In genomic region chr7:80491086-80491485, GRCm38 (mm10) we compare ENCODE assay signal across 19 mouse cellular contexts. TPM values are rescaled to one million over a fixed set of nuclear protein-coding genes. Genes with fewer than 3 reads are reported as not detected.
DNase-seq lines count a peak whose midpoint lies in the region; ATAC-seq and TF ChIP-seq lines count a peak whose summit lies in the region.
"Had no signal": no experiment of that assay in that cellular context is flagged by ENCODE, and none has a peak within 500 bp of the region (broad histone marks: within the 10 kb centered on the region; RNA-seq: fewer than 3 reads in every experiment).

No protein-coding gene starts in this region.

- peak; percentile 35 for DNase-seq in ES-E14 (ENCODE audit: low read depth, low spot score)
- DNase-seq in ZHBTc4 (ENCODE audit: low read depth, low spot score), result peak; percentile 78
- no peak for DNase-seq in liver, embryonic 11.5 days (ENCODE audit: low spot score)
- DNase-seq in left cerebral cortex, adult 2 months (ENCODE audit: extremely low spot score in 1 of 2, low spot score in 2 of 2), result no peak
- no peak for DNase-seq in urinary bladder, adult 2 months (ENCODE audit: low spot score)
- DNase-seq in layer of hippocampus, adult 11-12 months (ENCODE audit: low spot score), result no peak
- DNase-seq: adrenal gland, postnatal 36 days; cerebellum, postnatal 10 days; heart, adult 18-20 months; left cerebral cortex, postnatal 4 days; lung, adult 18-20 months; right cerebral cortex, postnatal 4 days had no signal

- peaks cover 22% of the 10 kb centered on the region for H3K36me3 ChIP-seq in ES-E14 (ENCODE audit: control insufficient read depth, insufficient read depth, low read length, poor library complexity, severe bottlenecking)
- peaks cover 21% of the 10 kb centered on the region for H3K36me3 ChIP-seq in liver, embryonic 11.5 days (ENCODE audit: control insufficient read depth, insufficient read depth, low read length)

- intact Hi-C loops in left cerebral cortex, adult 2 months (cut with DNase I), result no loop called here

- H3K27me3 ChIP-seq in liver, embryonic 11.5 days (replicated peaks; ENCODE audit: control insufficient read depth, insufficient read depth, low read length), result no peaks in the 10 kb centered on the region
- H3K27me3 ChIP-seq: hindbrain, embryonic 12.5 days had no signal

- 43% methylated on average over 3 of the region's 3 CpGs for WGBS in liver, embryonic 11.5 days

- H3K27ac ChIP-seq in ES-E14 (ENCODE audit: insufficient read depth, low read depth, low read length, poor library complexity, severe bottlenecking), result no peak overlapping the region
- no peak overlapping the region for H3K27ac ChIP-seq in liver, embryonic 11.5 days (ENCODE audit: low read depth, low read length)
- H3K27ac ChIP-seq in left cerebral cortex, adult 2 months, result no peak overlapping the region
- H3K27ac ChIP-seq: embryonic facial prominence, embryonic 10.5 days; hindbrain, embryonic 12.5 days; midbrain, embryonic 10.5 days had no signal

- TF ChIP-seq CTCF in left cerebral cortex, adult 2 months (IDR thresholded peaks at IDR 0.05), result no peak

- ATAC-seq in liver, embryonic 11.5 days (replicated peaks; ENCODE audit: low FRiP score), result peak; percentile 94
- peak; percentile 82 for ATAC-seq in megakaryocyte-erythroid progenitor cell, adult 5-6 weeks (replicated peaks; ENCODE audit: low FRiP score, low TSS enrichment, poor library complexity, severe bottlenecking)
- ATAC-seq: CD4-positive, CD25-positive, alpha-beta regulatory T cell, adult 4 months; forebrain, embryonic 16.5 days; intestine, embryonic 16.5 days had no signal

- in situ Hi-C loops in ES-E14 (cut with MboI; ENCODE audit: low sequenced_read_pairs in 2 of 2, unreplicated experiment in 2 of 2), result no loop called here

- no peaks in the 10 kb centered on the region for H3K9me3 ChIP-seq in ES-E14 (ENCODE audit: control insufficient read depth, insufficient read depth, low read depth, low read length)
- H3K9me3 ChIP-seq in liver, embryonic 11.5 days (ENCODE audit: control insufficient read depth, low read length), result no peaks in the 10 kb centered on the region
- H3K9me3 ChIP-seq: embryonic facial prominence, embryonic 10.5 days; hindbrain, embryonic 12.5 days; midbrain, embryonic 10.5 days had no signal

- no peak overlapping the region for H3K9ac ChIP-seq in ES-E14 (ENCODE audit: insufficient read depth, low read depth, low read length, poor library complexity, severe bottlenecking)
- H3K9ac ChIP-seq in liver, embryonic 11.5 days (ENCODE audit: low read depth, low read length), result no peak overlapping the region
- H3K9ac ChIP-seq: hindbrain, embryonic 12.5 days had no signal

- H3K4me2 ChIP-seq in liver, embryonic 11.5 days, result no peak overlapping the region
- H3K4me2 ChIP-seq: hindbrain, embryonic 12.5 days had no signal

- H3K4me1 ChIP-seq in ES-E14 (ENCODE audit: control insufficient read depth in 2 of 2, insufficient read depth in 2 of 2, low read length in 2 of 2, poor library complexity in 1 of 2), result no peaks in the 10 kb centered on the region; a peak in 1 of 4 replicates
- H3K4me1 ChIP-seq in liver, embryonic 11.5 days (replicated peaks; ENCODE audit: control insufficient read depth, insufficient read depth, low read length), result peaks cover 8% of the 10 kb centered on the region
- H3K4me1 ChIP-seq: embryonic facial prominence, embryonic 10.5 days; hindbrain, embryonic 12.5 days; midbrain, embryonic 10.5 days had no signal

- no peak overlapping the region for H3K4me3 ChIP-seq in ES-E14 (ENCODE audit: insufficient read depth in 1 of 2, low read depth in 1 of 2, low read length in 2 of 2, poor library complexity in 1 of 2, severe bottlenecking in 1 of 2)
- H3K4me3 ChIP-seq in liver, embryonic 11.5 days (ENCODE audit: low read depth, low read length), result no peak overlapping the region
- H3K4me3 ChIP-seq in left cerebral cortex, adult 2 months, result no peak overlapping the region
- H3K4me3 ChIP-seq: embryonic facial prominence, embryonic 10.5 days; hindbrain, embryonic 12.5 days; midbrain, embryonic 10.5 days had no signal

TF ChIP-seq in ES-E14, 5 proteins besides CTCF, POLR2A, EP300 and RAD21:
- TF ChIP-seq CHD2 (IDR thresholded peaks at IDR 0.05; ENCODE audit: low read depth, low read length) (no peak), ZC3H11A (IDR thresholded peaks at IDR 0.05; ENCODE audit: borderline replicate concordance, low read depth, low read length) (no peak), HCFC1 (IDR thresholded peaks at IDR 0.05; ENCODE audit: borderline replicate concordance, insufficient read depth, low read length) (no peak), MAFK (IDR thresholded peaks at IDR 0.05; ENCODE audit: insufficient read depth, low read depth, low read length) (no peak), ZNF384 (IDR thresholded peaks at IDR 0.05; ENCODE audit: low read depth, low read length) (no peak)

RNA-seq across cellular contexts. Expression of gene Blm, which starts 43.8 kb away (rescaled TPM):
- 29.9 and 34.2 TPM in 2 replicates for total RNA-seq in ES-E14 (2012; rRNA removed)
- 54.8 and 58.3 TPM in 2 replicates for polyA plus RNA-seq in liver, embryonic 11.5 days (2014; fragmentation: Nextera tagmentation; extraction: Ambion mirVana)
- total RNA-seq in megakaryocyte-erythroid progenitor cell, adult 5-6 weeks (2014; fragmentation: Nextera tagmentation), result 110 and 139 TPM in 2 replicates
- 72.4 and 78.2 TPM in 2 replicates for total RNA-seq in megakaryocyte-erythroid progenitor cell, adult 5-6 weeks (2017)
- 1 to 10 TPM; 2.9 to 6.9 TPM for total RNA-seq in left cerebral cortex, adult 2 months (2021)
- 2.3 and 2.7 TPM in 2 replicates for polyA plus RNA-seq in urinary bladder, adult 2 months (2012; rRNA removed)

Comparison
In these comparisons a context has a peak if more than half of its experiments do, and no peak if none do; other contexts are left out.
1. DNase-seq: peak in ES-E14 (single experiment) and ZHBTc4 (single experiment); none in liver, embryonic 11.5 days (single experiment), left cerebral cortex, adult 2 months (0 of 2), urinary bladder, adult 2 months (single experiment) and layer of hippocampus, adult 11-12 months (single experiment).